Mouse (Mus musculus): Measurements from ENCODE around the gene Agbl3.

Gene Agbl3

DNA sequence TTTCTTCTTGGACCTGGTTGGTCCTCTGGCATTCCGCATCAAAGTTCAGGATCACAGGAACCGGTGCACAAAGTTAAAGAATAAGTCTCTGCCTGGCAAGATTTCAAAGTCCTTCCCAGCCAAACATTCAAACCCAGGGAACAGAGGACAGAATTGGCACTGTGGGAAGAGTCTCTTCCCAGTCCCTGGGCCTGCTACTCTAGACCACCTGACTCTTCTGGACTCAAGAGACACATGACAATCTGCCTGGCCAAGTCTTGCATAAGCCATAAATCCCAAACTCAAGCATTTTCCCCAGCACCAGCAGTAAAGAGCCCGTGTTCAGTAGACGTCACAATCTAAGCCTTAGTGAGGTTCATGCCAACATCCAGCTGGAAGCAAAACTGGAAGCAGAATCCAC lies 126.4 kb downstream of the Agbl3 start:
- no peak for DNase-seq (ENCODE audit: low read depth)

DNA sequence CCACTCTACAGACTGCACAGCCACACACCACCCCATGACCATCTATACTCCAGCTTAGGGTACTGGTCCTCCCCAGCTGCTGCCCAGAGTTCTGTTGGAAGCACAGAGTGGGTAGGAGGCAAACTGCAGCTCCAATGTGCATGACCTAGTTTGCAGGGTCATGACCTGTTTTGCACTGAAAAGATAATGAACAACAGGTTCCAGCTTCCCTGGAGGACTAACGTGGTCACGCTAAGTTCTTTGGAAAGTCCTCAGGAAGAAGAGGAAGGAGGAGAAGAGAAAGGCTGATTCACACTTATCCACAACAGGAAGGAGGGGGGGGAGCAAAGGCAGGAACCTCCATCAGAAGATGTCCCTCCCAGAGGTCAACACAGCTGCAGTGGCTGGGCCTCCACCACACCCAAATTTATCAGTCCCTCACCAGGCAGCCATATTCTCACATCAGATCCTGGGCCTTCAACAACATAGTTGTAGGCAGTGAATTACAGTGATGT lies 126.9 kb downstream of the Agbl3 start:
- no peak for DNase-seq (ENCODE audit: low read depth)

GRCm38 (mm10) chr6:34907696-34908260 lies 127.5 kb downstream of the Agbl3 start:
- no peak for DNase-seq (ENCODE audit: low read depth)
